Mouse (Mus musculus) MEL (cell line): Measurements from ENCODE around the gene Col4a2.

Experiments
- CTCF ChIP-seq, 3 experiments: IDR thresholded peaks in 2 of 3; conservative IDR thresholded peaks in 1 of 3; 2 replicates each; pipeline ENCODE4 v1.5.1; 2011 to 2012; ENCODE audit warnings: low read length in 3 of 3, low read depth in 2 of 3, mild to moderate bottlenecking in 2 of 3, improper control_type of control experiment in 1 of 3, inconsistent platforms in 1 of 3, mixed read lengths in 1 of 3, moderate library complexity in 1 of 3; ENCODE audit not compliant: control insufficient read depth in 1 of 3, insufficient read depth in 1 of 3, poor library complexity in 1 of 3, severe bottlenecking in 1 of 3
- ELF1 ChIP-seq: IDR thresholded peaks from 2 replicates; pipeline ENCODE4 v1.6.1; 2014; ENCODE audit warnings: low read depth, mild to moderate bottlenecking, inconsistent platforms, low read length, improper control_type of control experiment, moderate library complexity
- JUND ChIP-seq: IDR thresholded peaks from 2 replicates; pipeline ENCODE4 v1.6.1; 2011; ENCODE audit warnings: low read depth, mild to moderate bottlenecking, improper control_type of control experiment, low read length
- POLR2A ChIP-seq, 2 experiments: IDR thresholded peaks; 2 replicates each; pipeline ENCODE4 v1.6.1; 2011 to 2012; ENCODE audit warnings: low read length in 2 of 2, mild to moderate bottlenecking in 2 of 2, control low read depth in 1 of 2, improper control_type of control experiment in 1 of 2, low read depth in 1 of 2, moderate library complexity in 1 of 2; ENCODE audit not compliant: control insufficient read depth in 1 of 2, insufficient read depth in 1 of 2, poor library complexity in 1 of 2
- RAD21 ChIP-seq: IDR thresholded peaks from 2 replicates; pipeline ENCODE4 v1.6.1; 2011; ENCODE audit warnings: mild to moderate bottlenecking, low read depth, low read length, improper control_type of control experiment
- RCOR1 ChIP-seq: IDR thresholded peaks from 2 replicates; pipeline ENCODE4 v1.6.1; 2012; ENCODE audit warnings: low read depth, mild to moderate bottlenecking, inconsistent platforms, low read length, improper control_type of control experiment

GRCm38 (mm10) chr8:11354800-11355451 is 42.3 kb downstream of the Col4a2 start:
- TF ChIP-seq POLR2A (IDR thresholded peaks at IDR 0.05; ENCODE audit: control insufficient read depth in 1 of 2, insufficient read depth in 1 of 2, low read depth in 1 of 2, low read length in 2 of 2, poor library complexity in 1 of 2) = no peak
- TF ChIP-seq ELF1 = no peak
- TF ChIP-seq CTCF (IDR thresholded peaks at IDR 0.05 in 2 of 3, conservative IDR thresholded peaks at IDR 0.05 in 1 of 3; ENCODE audit: control insufficient read depth in 1 of 3, insufficient read depth in 1 of 3, low read depth in 2 of 3, low read length in 3 of 3, poor library complexity in 1 of 3, severe bottlenecking in 1 of 3) = peak in 1 of 3 experiments; percentile 31; a peak in 2 of 6 replicates
- TF ChIP-seq JUND = no peak
- TF ChIP-seq RCOR1 = no peak
- no peak for TF ChIP-seq RAD21
